Mouse (Mus musculus) liver, adult (tissue): ENCODE measurements around the gene P4ha1.

Experiments
- GATA4 ChIP-seq: IDR thresholded peaks from 2 replicates; pipeline ENCODE4 v1.6.1; 2014; ENCODE audit warnings: mild to moderate bottlenecking, low read length; ENCODE audit not compliant: insufficient replicate concordance

P4ha1 gene

DNA sequence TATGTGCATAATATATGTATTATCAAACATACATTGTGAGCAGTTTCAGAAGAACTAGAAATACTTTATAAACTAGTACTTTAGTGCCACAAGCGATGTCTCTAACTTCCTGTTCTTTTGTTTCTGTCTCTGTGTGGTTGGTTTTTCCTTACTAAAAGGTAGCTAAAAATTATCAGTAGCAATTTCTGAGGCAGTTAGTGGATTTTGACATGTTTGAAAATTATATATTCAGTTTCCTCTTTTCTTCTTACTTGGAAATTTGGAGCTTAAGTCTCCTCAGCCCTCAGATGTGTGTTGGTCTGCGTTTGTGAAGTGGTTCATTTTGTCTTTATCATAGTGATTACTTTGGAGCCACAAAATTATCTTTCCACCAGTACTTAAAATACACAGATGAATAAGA, 26.4 kb downstream of the P4ha1 start:
- no peak for TF ChIP-seq GATA4

GRCm38 (mm10) chr10:59353065-59353464, 30.0 kb downstream of the P4ha1 start:
- no peak for TF ChIP-seq GATA4

GRCm38 (mm10) chr10:59354120-59354519, 31.0 kb downstream of the P4ha1 start:
- no peak for TF ChIP-seq GATA4

GRCm38 (mm10) chr10:59355020-59355419, 31.9 kb downstream of the P4ha1 start:
- TF ChIP-seq GATA4 = no peak

DNA sequence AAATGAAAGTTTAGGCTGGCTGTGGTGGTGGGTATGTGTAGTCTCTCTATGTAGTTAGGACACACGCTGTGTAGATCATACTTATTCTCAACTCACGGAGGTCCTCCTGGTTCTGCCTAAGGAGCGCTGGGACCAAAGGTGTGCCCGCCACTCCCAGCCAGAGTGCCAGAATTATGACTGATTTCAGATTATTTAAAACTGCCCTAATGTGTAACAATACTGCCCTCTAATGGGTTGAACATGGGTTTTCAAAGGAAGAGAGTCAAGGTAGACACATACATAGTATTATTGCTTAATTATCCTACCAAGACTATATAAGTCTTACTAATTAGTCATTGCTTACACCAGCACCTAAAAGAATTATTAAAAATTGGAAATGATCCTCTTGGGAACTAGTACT, 35.6 kb downstream of the P4ha1 start:
- no peak for TF ChIP-seq GATA4

DNA sequence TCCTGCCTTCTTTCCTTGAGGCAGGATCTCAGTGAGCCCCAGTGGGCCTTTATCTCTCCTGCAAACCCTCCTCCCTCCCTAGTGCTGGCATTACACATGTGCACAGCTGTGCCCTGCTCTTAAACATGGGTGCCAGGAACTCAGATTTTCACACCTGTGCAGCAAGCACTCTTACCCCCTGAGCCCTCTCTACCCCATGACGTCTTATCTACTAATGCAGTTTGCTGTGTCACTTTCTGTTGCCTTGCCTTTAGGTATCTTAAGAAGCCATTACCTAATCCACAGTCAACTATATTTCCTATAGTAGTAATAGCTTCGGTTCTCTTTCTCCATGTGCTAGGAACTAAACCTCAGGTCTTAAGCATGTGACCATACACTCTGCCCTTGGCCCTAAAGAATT, 40.1 kb downstream of the P4ha1 start:
- no peak for TF ChIP-seq GATA4

DNA sequence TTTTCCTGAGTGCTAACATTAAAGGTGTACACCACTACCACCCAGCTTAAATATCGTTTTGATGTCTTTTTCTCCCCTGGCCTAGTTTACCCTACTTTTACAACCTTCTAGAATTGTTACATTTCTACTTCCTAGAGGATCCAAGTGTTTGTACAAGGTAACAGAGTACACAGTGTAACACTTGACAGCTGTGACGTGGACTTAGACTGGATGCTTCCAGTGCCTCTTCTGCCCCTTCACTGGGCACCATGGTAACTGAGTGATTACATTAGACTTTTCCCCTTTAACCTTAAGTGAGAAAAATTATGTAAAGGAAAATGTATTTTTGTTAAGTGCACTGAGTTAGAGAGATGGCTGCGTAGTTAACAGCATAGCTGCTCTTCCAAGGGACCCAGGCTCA, 41.5 kb downstream of the P4ha1 start:
- no peak for TF ChIP-seq GATA4

DNA sequence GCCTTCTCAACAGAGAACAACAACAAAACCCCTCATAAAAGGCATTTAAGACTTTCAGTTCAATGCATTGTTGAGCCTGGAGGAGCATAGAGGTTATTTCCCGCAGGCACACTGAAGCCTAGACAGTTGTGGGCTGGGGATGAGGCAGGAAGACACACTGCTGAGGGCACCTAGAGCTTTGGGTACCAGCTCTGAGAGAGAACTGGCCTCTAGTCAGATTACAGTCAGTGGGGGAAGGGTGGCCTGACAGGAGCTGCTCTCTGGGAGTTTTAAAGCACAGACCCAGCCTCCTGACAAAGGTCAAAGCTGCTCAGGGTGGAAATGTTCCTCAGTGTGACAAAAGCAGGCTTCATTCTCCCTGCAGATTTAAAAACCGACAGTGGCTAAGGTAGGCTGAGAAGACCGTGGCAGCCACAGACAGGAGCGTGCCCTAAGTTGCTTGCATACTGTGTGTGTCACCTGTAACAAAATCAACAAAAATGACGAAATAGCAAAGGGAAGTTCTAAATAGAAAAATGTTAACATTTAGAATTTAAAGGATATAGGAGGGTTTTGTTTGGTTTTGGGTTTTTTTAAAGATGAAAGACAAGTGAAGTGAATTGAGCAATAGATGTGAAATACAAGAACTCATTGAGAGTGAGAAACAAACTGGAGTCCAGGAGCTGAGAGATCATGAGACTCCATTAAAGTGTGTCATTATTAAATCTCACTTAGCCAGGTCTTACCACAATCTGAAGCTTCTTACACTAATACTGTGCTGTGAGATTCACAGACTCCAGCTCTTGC, 42.9 kb downstream of the P4ha1 start:
- TF ChIP-seq GATA4 = no peak

DNA sequence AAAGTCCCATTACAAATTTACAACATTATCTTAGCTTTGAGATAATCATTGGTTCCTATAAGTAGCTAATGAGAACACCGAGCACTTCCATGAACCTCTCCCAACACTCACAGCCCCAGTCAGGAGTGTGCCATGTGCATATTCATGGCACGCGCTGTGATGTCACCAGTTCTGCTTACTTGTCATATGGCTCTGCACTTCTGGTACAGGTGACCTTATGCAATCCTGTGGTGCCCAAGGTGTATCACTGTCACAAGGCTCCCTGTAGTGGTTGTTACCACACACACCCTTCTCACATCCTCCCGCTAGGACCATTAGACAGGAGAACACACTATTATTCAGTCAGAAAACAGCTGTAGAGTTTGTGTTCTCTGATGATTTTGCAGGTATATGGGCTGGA, 43.6 kb downstream of the P4ha1 start:
- no peak for TF ChIP-seq GATA4

- TF ChIP-seq GATA4 = no peak
These were observed 44.1 kb downstream of the P4ha1 start for GRCm38 (mm10) chr10:59367206-59367605.

DNA sequence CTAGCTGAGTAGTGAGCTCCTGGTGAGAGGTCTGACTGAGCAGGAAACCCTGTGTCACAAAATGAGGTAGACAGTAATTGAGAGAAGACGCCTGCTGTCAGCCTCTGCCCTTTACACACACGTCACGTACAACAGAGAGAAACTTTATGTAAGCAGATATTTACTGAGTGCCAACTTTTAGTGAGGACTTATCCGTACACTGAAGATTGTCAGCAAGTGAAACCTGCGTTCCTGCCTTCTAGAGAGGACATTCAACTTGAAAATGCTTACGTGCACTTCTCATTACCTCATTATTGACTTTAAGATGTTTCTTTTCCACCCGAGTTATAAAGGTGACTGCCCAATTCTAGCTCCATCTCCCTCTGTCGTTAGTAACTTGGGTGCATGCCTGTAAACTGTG, 45.6 kb downstream of the P4ha1 start:
- TF ChIP-seq GATA4 = no peak

DNA sequence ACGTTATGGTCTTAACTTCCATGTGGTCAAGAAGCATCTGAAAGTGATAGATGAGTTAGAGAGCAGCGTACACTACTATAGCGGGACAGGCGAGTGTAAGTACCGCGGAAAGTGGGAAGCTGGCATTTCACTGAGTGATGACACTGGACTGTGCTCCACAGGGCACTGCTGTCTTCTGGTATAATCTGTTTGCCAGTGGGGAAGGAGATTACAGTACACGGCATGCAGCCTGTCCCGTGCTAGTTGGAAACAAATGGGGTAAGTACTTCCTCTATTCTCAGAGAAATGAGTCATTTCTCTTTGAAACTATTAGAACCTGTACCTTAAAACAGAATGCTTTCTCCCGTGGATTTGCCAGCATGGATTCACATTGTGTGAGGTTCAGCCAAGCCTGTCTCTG, 46.3 kb downstream of the P4ha1 start:
- no peak for TF ChIP-seq GATA4

DNA sequence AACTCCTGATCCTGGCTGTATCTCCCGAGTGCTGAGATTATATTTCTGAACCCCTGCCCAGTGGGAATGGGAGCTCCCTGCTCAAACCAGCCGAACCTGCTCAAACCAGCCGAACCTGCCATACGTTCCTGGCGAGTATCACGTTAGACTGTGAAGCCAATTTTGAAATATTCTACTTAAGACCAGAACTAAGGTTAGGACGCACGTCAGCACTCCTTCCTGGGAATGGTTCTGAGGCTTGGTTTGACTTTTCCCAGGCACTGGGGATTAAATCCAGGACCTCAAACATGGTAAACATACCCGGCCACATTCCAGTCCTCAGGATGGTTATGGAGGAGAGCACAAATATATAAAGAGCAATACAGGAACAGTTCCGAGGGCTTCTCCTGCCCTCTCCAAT, 54.8 kb downstream of the P4ha1 start:
- TF ChIP-seq GATA4 = no peak

DNA sequence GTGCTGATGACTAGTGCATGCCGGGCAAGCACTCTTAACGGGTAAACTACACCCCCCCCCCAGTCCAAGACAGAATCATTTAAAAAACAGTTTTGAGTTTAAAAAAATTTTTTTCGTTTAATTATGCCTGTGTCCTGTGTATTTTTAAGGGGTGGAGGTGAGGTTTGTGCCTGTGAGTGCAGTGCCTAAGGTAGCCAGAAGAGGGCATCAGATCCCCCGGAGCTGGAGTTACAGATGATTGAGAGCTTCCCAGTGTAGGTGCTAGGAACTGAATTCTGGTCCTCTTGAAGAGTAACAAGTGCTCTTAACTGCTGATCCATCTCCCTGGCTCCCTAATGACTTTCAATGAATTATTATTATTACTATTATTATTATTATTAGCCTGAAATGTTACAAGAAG, 55.6 kb downstream of the P4ha1 start:
- no peak for TF ChIP-seq GATA4

DNA sequence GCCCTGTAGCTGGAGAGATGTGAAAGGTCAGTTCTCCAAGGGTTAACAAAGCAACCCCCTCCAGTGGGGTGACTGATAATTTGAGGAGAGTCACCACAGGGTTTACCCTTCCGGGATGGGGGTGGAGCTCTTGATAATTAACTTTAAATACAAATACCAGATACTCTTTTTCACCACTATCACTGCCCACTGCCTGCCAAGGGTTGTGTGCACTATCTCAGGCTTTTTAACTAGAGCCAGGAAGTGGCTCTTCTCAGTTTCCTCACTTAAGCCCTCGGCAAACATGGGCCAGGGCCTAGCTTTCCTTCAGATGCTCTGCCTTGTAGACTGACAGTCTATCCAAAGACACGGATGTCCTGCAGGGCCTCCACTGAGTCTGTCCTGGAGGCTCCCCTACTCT, 56.8 kb downstream of the P4ha1 start:
- TF ChIP-seq GATA4 = no peak

DNA sequence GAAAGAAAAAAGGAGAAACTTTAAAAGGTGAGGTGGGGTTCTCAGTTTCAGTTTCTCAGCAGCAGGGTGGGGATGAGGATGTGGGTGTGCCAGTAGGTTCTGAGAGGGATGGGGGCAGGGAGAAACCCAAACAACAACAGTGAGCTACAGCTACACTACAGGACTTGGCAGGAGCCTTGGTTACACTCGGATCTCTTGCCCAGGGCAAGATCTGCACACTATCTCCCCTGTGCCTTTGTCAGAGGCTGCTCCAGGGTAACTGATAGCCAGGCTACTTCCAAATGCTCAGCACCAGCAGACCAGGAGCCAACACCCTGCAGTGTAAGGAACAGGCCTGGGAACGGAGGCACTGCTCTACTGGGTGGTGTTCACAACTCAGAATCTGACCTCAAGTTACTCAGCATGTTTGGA, 57.3 kb downstream of the P4ha1 start:
- no peak for TF ChIP-seq GATA4

GRCm38 (mm10) chr10:59386951-59387350, 63.9 kb downstream of the P4ha1 start:
- TF ChIP-seq GATA4 = no peak

- TF ChIP-seq GATA4 = no peak
These were observed 66.6 kb downstream of the P4ha1 start for GRCm38 (mm10) chr10:59389652-59390051.

- TF ChIP-seq GATA4 = no peak
These were observed 68.8 kb downstream of the P4ha1 start for GRCm38 (mm10) chr10:59391907-59392306.
